In genomic region chr1:181535165-181535873, GRCm38 (mm10) we compare ENCODE assay signal across 8 mouse cellular contexts. TPM values are rescaled to one million over a fixed set of nuclear protein-coding genes. Genes with fewer than 3 reads are reported as not detected.
DNase-seq lines count a peak whose midpoint lies in the region; ATAC-seq lines count a peak whose summit lies in the region.

No protein-coding gene starts in this region.

- H3K4me3 ChIP-seq in kidney, embryonic 14.5 days (ENCODE audit: low read length) = no peak overlapping the region
- no peak overlapping the region for H3K4me3 ChIP-seq in intestine, embryonic 14.5 days (ENCODE audit: low read depth, low read length)
- no peak overlapping the region for H3K4me3 ChIP-seq in limb, embryonic 15.5 days
- H3K4me3 ChIP-seq in hindbrain, embryonic 16.5 days (ENCODE audit: low read length) = no peak overlapping the region

- no peaks in the 10 kb centered on the region for H3K9me3 ChIP-seq in kidney, embryonic 14.5 days (ENCODE audit: control insufficient read depth, low read length)
- no peaks in the 10 kb centered on the region for H3K9me3 ChIP-seq in intestine, embryonic 14.5 days (ENCODE audit: control insufficient read depth, low read length)
- no peaks in the 10 kb centered on the region for H3K9me3 ChIP-seq in limb, embryonic 15.5 days
- H3K9me3 ChIP-seq in hindbrain, embryonic 16.5 days (ENCODE audit: control insufficient read depth, low read length) = no peaks in the 10 kb centered on the region

- H3K4me1 ChIP-seq in kidney, embryonic 14.5 days (ENCODE audit: control insufficient read depth, insufficient read depth, low read length) = peaks cover 19% of the 10 kb centered on the region
- H3K4me1 ChIP-seq in intestine, embryonic 14.5 days (replicated peaks; ENCODE audit: control insufficient read depth, insufficient read depth, low read length) = peaks cover 26% of the 10 kb centered on the region
- H3K4me1 ChIP-seq in limb, embryonic 15.5 days = peaks cover 32% of the 10 kb centered on the region
- peaks cover 2% of the 10 kb centered on the region; the same call in 1 of the 2 replicates for H3K4me1 ChIP-seq in hindbrain, embryonic 16.5 days (ENCODE audit: control insufficient read depth, insufficient read depth, low read depth, low read length)

- no peak overlapping the region for H3K9ac ChIP-seq in kidney, embryonic 14.5 days (ENCODE audit: low read depth, low read length)
- H3K9ac ChIP-seq in intestine, embryonic 14.5 days (ENCODE audit: low read length) = no peak overlapping the region
- H3K9ac ChIP-seq in limb, embryonic 15.5 days = no peak overlapping the region
- H3K9ac ChIP-seq in hindbrain, embryonic 16.5 days (ENCODE audit: low read depth, low read length) = no peak overlapping the region

- H3K27ac ChIP-seq in kidney, embryonic 14.5 days (ENCODE audit: low read depth, low read length) = no peak overlapping the region
- H3K27ac ChIP-seq in intestine, embryonic 14.5 days (ENCODE audit: low read depth) = peak overlapping the region; percentile 72
- H3K27ac ChIP-seq in limb, embryonic 15.5 days = peak overlapping the region; percentile 38
- no peak overlapping the region for H3K27ac ChIP-seq in hindbrain, embryonic 16.5 days (ENCODE audit: low read depth, low read length)

- no peak for ATAC-seq in kidney, embryonic 14.5 days (ENCODE audit: low FRiP score, low TSS enrichment)
- ATAC-seq in intestine, embryonic 14.5 days (replicated peaks; ENCODE audit: low FRiP score, low TSS enrichment, low read depth) = peak; percentile 73
- ATAC-seq in limb, embryonic 15.5 days (ENCODE audit: insufficient number of reproducible peaks, low FRiP score, low TSS enrichment, low read depth) = peak; percentile 76
- no peak for ATAC-seq in hindbrain, embryonic 16.5 days

- no peaks in the 10 kb centered on the region for H3K36me3 ChIP-seq in kidney, embryonic 14.5 days (ENCODE audit: control insufficient read depth, insufficient read depth, low read length)
- no peaks in the 10 kb centered on the region for H3K36me3 ChIP-seq in intestine, embryonic 14.5 days (ENCODE audit: control insufficient read depth, insufficient read depth, low read length)
- H3K36me3 ChIP-seq in limb, embryonic 15.5 days = no peaks in the 10 kb centered on the region
- no peaks in the 10 kb centered on the region for H3K36me3 ChIP-seq in hindbrain, embryonic 16.5 days (ENCODE audit: control insufficient read depth, insufficient read depth, low read length)

- DNase-seq in kidney, adult 11 months = peak; percentile 33
- DNase-seq in adipocyte (ENCODE audit: low spot score) = peak; percentile 40
- no peak for DNase-seq in intestine, embryonic 14.5 days (ENCODE audit: low spot score)
- DNase-seq in gastrocnemius, adult 8-10 months (ENCODE audit: low spot score in 2 of 2) = no peak
- DNase-seq in yolk sac, embryonic 10.5 days (ENCODE audit: low spot score) = no peak

- 35% methylated on average over 10 of the region's 10 CpGs for WGBS in kidney, embryonic 14.5 days
- WGBS in intestine, embryonic 14.5 days = 26% methylated on average over 10 of the region's 10 CpGs
- 37% methylated on average over 10 of the region's 10 CpGs for WGBS in limb, embryonic 15.5 days
- WGBS in hindbrain, embryonic 16.5 days = 52% methylated on average over 10 of the region's 10 CpGs

- no peaks in the 10 kb centered on the region for H3K27me3 ChIP-seq in kidney, embryonic 14.5 days (ENCODE audit: control insufficient read depth, insufficient read depth, low read length)
- H3K27me3 ChIP-seq in intestine, embryonic 14.5 days (replicated peaks; ENCODE audit: control insufficient read depth, insufficient read depth, low read length) = no peaks in the 10 kb centered on the region
- H3K27me3 ChIP-seq in limb, embryonic 15.5 days = peaks cover 8% of the 10 kb centered on the region; the same call in 1 of the 2 replicates
- H3K27me3 ChIP-seq in hindbrain, embryonic 16.5 days (replicated peaks; ENCODE audit: control insufficient read depth, insufficient read depth, low read length) = no peaks in the 10 kb centered on the region

- H3K4me2 ChIP-seq in kidney, embryonic 14.5 days (replicated peaks; ENCODE audit: low read depth, low read length) = no peak overlapping the region
- peak overlapping the region; percentile 4; the same call in 1 of the 2 replicates for H3K4me2 ChIP-seq in intestine, embryonic 14.5 days (ENCODE audit: low read length)
- no peak overlapping the region for H3K4me2 ChIP-seq in limb, embryonic 15.5 days
- no peak overlapping the region for H3K4me2 ChIP-seq in hindbrain, embryonic 16.5 days (ENCODE audit: low read length)

RNA-seq across cellular contexts. Expression of gene Ccdc121, which starts 24.1 kb away (rescaled TPM):
- polyA plus RNA-seq in kidney, embryonic 14.5 days (2014; fragmentation: Nextera tagmentation; extraction: Ambion mirVana) = 0.19 and 0.39 TPM in 2 replicates
- not detected in 2 replicates for polyA plus RNA-seq in intestine, embryonic 14.5 days (2014; fragmentation: Nextera tagmentation; extraction: Ambion mirVana)
- 0.12 and 0.15 TPM in 2 replicates for polyA plus RNA-seq in limb, embryonic 15.5 days (2015; fragmentation: Nextera tagmentation; extraction: Ambion mirVana)
- not detected for total RNA-seq in gastrocnemius, adult 8-10 months (2022)
- polyA plus RNA-seq in hindbrain, embryonic 16.5 days (2015; fragmentation: Nextera tagmentation; extraction: Ambion mirVana) = 0.11 and 0.19 TPM in 2 replicates

RNA-seq across cellular contexts. Expression of gene Dnah14, which starts 41.0 kb away (rescaled TPM):
- polyA plus RNA-seq in kidney, embryonic 14.5 days (2014; fragmentation: Nextera tagmentation; extraction: Ambion mirVana) = 1.8 and 1.9 TPM in 2 replicates
- 1.8 and 2.2 TPM in 2 replicates for polyA plus RNA-seq in intestine, embryonic 14.5 days (2014; fragmentation: Nextera tagmentation; extraction: Ambion mirVana)
- polyA plus RNA-seq in limb, embryonic 15.5 days (2015; fragmentation: Nextera tagmentation; extraction: Ambion mirVana) = 1.4 and 1.6 TPM in 2 replicates
- total RNA-seq in gastrocnemius, adult 8-10 months (2022) = not detected
- polyA plus RNA-seq in hindbrain, embryonic 16.5 days (2015; fragmentation: Nextera tagmentation; extraction: Ambion mirVana) = 0.37 and 0.50 TPM in 2 replicates

Comparison
In these comparisons a context has a peak if more than half of its experiments do, and no peak if none do; other contexts are left out.
1. DNase-seq: peak in kidney, adult 11 months (single experiment) and adipocyte (single experiment); none in intestine, embryonic 14.5 days (single experiment), gastrocnemius, adult 8-10 months (0 of 2) and yolk sac, embryonic 10.5 days (single experiment).
2. ATAC-seq: peak in intestine, embryonic 14.5 days (single experiment) and limb, embryonic 15.5 days (single experiment); none in kidney, embryonic 14.5 days (single experiment) and hindbrain, embryonic 16.5 days (single experiment).
3. H3K27ac ChIP-seq: peak in intestine, embryonic 14.5 days (single experiment) and limb, embryonic 15.5 days (single experiment); none in kidney, embryonic 14.5 days (single experiment) and hindbrain, embryonic 16.5 days (single experiment).